Mouse (Mus musculus) splenic B cell, adult 2 months (primary cell): Measurements from ENCODE around the gene E330017A01Rik.

Experiments used
- DNase-seq: peaks from one replicate; pipeline ENCODE4 v3.0.0-alpha.2; 2011; ENCODE audit warnings: low read depth, low spot score
- H3K27me3 ChIP-seq: 2 replicates; pipeline ENCODE4 v1.6.1; 2012; ENCODE audit warnings: mild to moderate bottlenecking, low read length, moderate library complexity, mixed read lengths; ENCODE audit not compliant: control insufficient read depth, poor library complexity, insufficient read depth, severe bottlenecking
- H3K36me3 ChIP-seq: 2 replicates; pipeline ENCODE4 v1.6.1; 2012; ENCODE audit warnings: mild to moderate bottlenecking, low read length, moderate library complexity, mixed read lengths; ENCODE audit not compliant: control insufficient read depth, poor library complexity, insufficient read depth, severe bottlenecking

Gene E330017A01Rik

DNA sequence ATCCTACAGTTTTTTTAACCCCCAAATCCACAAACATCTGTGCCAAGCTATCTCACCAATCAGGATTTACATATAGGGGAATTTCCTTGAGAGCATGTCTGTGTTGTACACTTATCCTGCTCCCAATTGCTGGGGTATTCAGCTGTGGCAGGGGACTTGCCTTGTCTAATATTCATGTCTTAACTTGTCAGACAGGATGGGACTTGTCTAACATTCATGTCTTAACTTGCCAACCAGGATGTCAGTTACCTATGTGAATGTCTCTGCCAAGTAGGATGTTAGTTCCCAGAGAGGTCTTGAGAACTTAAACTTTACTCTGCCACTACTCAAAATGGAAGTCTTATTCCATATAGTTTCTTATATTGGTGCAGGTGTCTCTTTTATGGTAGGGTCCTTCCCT, 49.1 kb downstream of the E330017A01Rik start:
- no peaks in the 10 kb centered on the region for H3K36me3 ChIP-seq
- DNase-seq, result no peak
- H3K27me3 ChIP-seq, result no peaks in the 10 kb centered on the region
